Mouse (Mus musculus) stomach, postnatal 0 days (tissue): ENCODE data around the gene Wdr61. TPM values are rescaled to one million over a fixed set of nuclear protein-coding genes. Genes with fewer than 3 reads are reported as not detected.

ENCODE experiments used
- ATAC-seq: fragments of 200-750 bp; cut with Nextera tagmentation; 2 replicates; pipeline ENCODE4 v1.8.0; 2017; ENCODE audit not compliant: low FRiP score, low TSS enrichment
- DNase-seq: peaks from one replicate; pipeline ENCODE4 v3.0.0-alpha.2; 2016; ENCODE audit warnings: low spot score
- H3K27ac ChIP-seq: fragments of 300-500 bp; sonication (generic); replicated peaks from 2 replicates; pipeline ENCODE4 v1.5.1; 2014; ENCODE audit warnings: mild to moderate bottlenecking, control low read depth
- H3K27me3 ChIP-seq: fragments of 300-500 bp; sonication (generic); 2 replicates; pipeline ENCODE4 v1.6.1; 2014; ENCODE audit warnings: low read length; ENCODE audit not compliant: control insufficient read depth, insufficient read depth
- H3K36me3 ChIP-seq: fragments of 300-500 bp; sonication (generic); 2 replicates; pipeline ENCODE4 v1.6.1; 2014; ENCODE audit warnings: low read length, mixed read lengths; ENCODE audit not compliant: control insufficient read depth, insufficient read depth
- H3K4me1 ChIP-seq: fragments of 300-500 bp; sonication (generic); replicated peaks from 2 replicates; pipeline ENCODE4 v1.6.1; 2014; ENCODE audit warnings: antibody characterized with exemption; ENCODE audit not compliant: control insufficient read depth, insufficient read depth
- H3K4me2 ChIP-seq: fragments of 300-500 bp; sonication (generic); replicated peaks from 2 replicates; pipeline ENCODE4 v1.6.1; 2014; ENCODE audit warnings: low read depth, mild to moderate bottlenecking, control low read depth, moderate library complexity
- H3K4me3 ChIP-seq: fragments of 300-500 bp; sonication (generic); 2 replicates; pipeline ENCODE4 v1.5.1; 2014; ENCODE audit warnings: low read depth, low read length, control low read depth
- H3K9ac ChIP-seq: fragments of 300-500 bp; sonication (generic); 2 replicates; pipeline ENCODE4 v1.6.1; 2014; ENCODE audit warnings: mild to moderate bottlenecking, low read length, control low read depth, mixed read lengths
- H3K9me3 ChIP-seq: fragments of 300-500 bp; sonication (generic); 2 replicates; pipeline ENCODE4 v1.6.1; 2016; ENCODE audit warnings: low read length; ENCODE audit not compliant: control insufficient read depth
- CTCF ChIP-seq: IDR thresholded peaks from 2 replicates; pipeline ENCODE4 v1.5.1; 2016; ENCODE audit warnings: antibody characterized with exemption, low read depth, mild to moderate bottlenecking, moderate library complexity
- EP300 ChIP-seq: optimal IDR thresholded peaks from 2 replicates; pipeline ENCODE3; 2016; ENCODE audit warnings: antibody characterized with exemption
- WGBS: fragments of 180-500 bp; shearing (Covaris S2); extraction: QIAGEN DNeasy Blood & Tissue Kit; methylation state at CpG from one replicate; pipeline ENCODE4 v1.1.7; 2014; 5-methylcytosine and 5-hydroxymethylcytosine counted together
- polyA plus RNA-seq: library from polyadenylated mRNA; unstranded; fragments of >200 nt; fragmentation: Nextera tagmentation; extraction: Ambion mirVana; gene quantifications from 2 replicates; pipeline ENCODE4 v1.2.1, GENCODE M21; 2015

The Wdr61 gene
- 129 and 132 TPM in 2 replicates for polyA plus RNA-seq

GRCm38 (mm10) chr9:54733921-54734638 lies at the start of gene Wdr61:
Wdr61 (minus strand) TSS chr9:54734519.
- H3K9me3 ChIP-seq = no peaks in the 10 kb centered on the region
- 1% methylated on average over 31 of the region's 32 CpGs for WGBS
- DNase-seq (peak; percentile 99), ATAC-seq (peak; percentile 98)
- peak within 1 kb of the TSS; percentile 77 for H3K9ac ChIP-seq
- peaks cover 2% of the 10 kb centered on the region; the same call in 1 of the 2 replicates for H3K36me3 ChIP-seq
- H3K27me3 ChIP-seq = no peaks in the 10 kb centered on the region
- TF ChIP-seq EP300 (no peak), CTCF (peak; percentile 77)
- peak within 1 kb of the TSS; percentile 77 for H3K4me2 ChIP-seq
- peak within 1 kb of the TSS; percentile 58 for H3K4me3 ChIP-seq
- H3K27ac ChIP-seq = peak within 1 kb of the TSS; percentile 72
- 0 out of 2 replicates have a peak, but pooled peaks cover 2% of the 10 kb centered on the region for H3K4me1 ChIP-seq

GRCm38 (mm10) chr9:54784003-54784402 lies 49.7 kb upstream of the Wdr61 start:
- no peak overlapping the region for H3K9ac ChIP-seq
- no peak overlapping the region for H3K4me2 ChIP-seq
- no peaks in the 10 kb centered on the region for H3K9me3 ChIP-seq
- no peaks in the 10 kb centered on the region for H3K4me1 ChIP-seq
- H3K36me3 ChIP-seq = no peaks in the 10 kb centered on the region
- no peak for TF ChIP-seq CTCF
- no peak for TF ChIP-seq EP300
- DNase-seq (no peak), ATAC-seq (no peak)
- no peak overlapping the region for H3K4me3 ChIP-seq
- H3K27ac ChIP-seq = no peak overlapping the region
- 50% methylated on average over 3 of the region's 3 CpGs for WGBS
- H3K27me3 ChIP-seq = no peaks in the 10 kb centered on the region

GRCm38 (mm10) chr9:54782504-54782903 lies 48.2 kb upstream of the Wdr61 start:
- H3K4me2 ChIP-seq = no peak overlapping the region
- H3K4me1 ChIP-seq = no peaks in the 10 kb centered on the region
- no peaks in the 10 kb centered on the region for H3K27me3 ChIP-seq
- no peak for TF ChIP-seq CTCF
- no peak for TF ChIP-seq EP300
- no peak overlapping the region for H3K4me3 ChIP-seq
- DNase-seq (no peak), ATAC-seq (no peak)
- H3K9ac ChIP-seq = no peak overlapping the region
- H3K9me3 ChIP-seq = no peaks in the 10 kb centered on the region
- no peaks in the 10 kb centered on the region for H3K36me3 ChIP-seq
- WGBS = 62% methylated on average over 15 of the region's 15 CpGs
- H3K27ac ChIP-seq = no peak overlapping the region; the same call in 1 of the 2 replicates

- H3K4me3 ChIP-seq = no peak overlapping the region
- no peak for ATAC-seq
Observed at GRCm38 (mm10) chr9:54779280-54779679, 45.0 kb upstream of the Wdr61 start.

GRCm38 (mm10) chr9:54776451-54776982 lies 42.2 kb upstream of the Wdr61 start:
- TF ChIP-seq CTCF (no peak), EP300 (no peak)
- Histone ChIP-seq H3K4me2 (no peak overlapping the region), H3K36me3 (no peaks in the 10 kb centered on the region), H3K9ac (no peak overlapping the region), H3K9me3 (no peaks in the 10 kb centered on the region), H3K4me1 (no peaks in the 10 kb centered on the region), H3K27ac (no peak overlapping the region), H3K4me3 (no peak overlapping the region), H3K27me3 (no peaks in the 10 kb centered on the region)
- ATAC-seq (no peak), DNase-seq (no peak)
- WGBS = 74% methylated on average over 13 of the region's 13 CpGs

More at GRCm38 (mm10) chr9:54779280-54779679, 45.0 kb upstream of the Wdr61 start:
- Histone ChIP-seq H3K9ac (no peak overlapping the region), H3K4me2 (no peak overlapping the region), H3K9me3 (no peaks in the 10 kb centered on the region), H3K27me3 (no peaks in the 10 kb centered on the region), H3K27ac (no peak overlapping the region), H3K36me3 (no peaks in the 10 kb centered on the region), H3K4me1 (no peaks in the 10 kb centered on the region)
- 81% methylated on average over 8 of the region's 8 CpGs for WGBS
- no peak for DNase-seq
- no peak for TF ChIP-seq EP300
- TF ChIP-seq CTCF = no peak
